Mouse (Mus musculus) heart, adult 2 months (tissue): ENCODE results near the gene Hist1h4c.

Experiments used
- CTCF ChIP-seq: fragments of 200-600 bp; IDR thresholded peaks from 2 replicates; pipeline ENCODE4 v1.8.1; 2022; ENCODE audit warnings: antibody characterized with exemption, mild to moderate bottlenecking, moderate library complexity
- EP300 ChIP-seq: fragments of 200-500 bp; IDR thresholded peaks from 2 replicates; pipeline ENCODE4 v1.6.1; 2011; ENCODE audit warnings: low read depth, low read length, control low read depth; ENCODE audit not compliant: insufficient read depth
- POLR2A ChIP-seq: fragments of 200-500 bp; IDR thresholded peaks from 2 replicates; pipeline ENCODE4 v1.6.1; 2011; ENCODE audit warnings: mild to moderate bottlenecking, low read depth, low read length, control low read depth; ENCODE audit not compliant: insufficient read depth

DNA sequence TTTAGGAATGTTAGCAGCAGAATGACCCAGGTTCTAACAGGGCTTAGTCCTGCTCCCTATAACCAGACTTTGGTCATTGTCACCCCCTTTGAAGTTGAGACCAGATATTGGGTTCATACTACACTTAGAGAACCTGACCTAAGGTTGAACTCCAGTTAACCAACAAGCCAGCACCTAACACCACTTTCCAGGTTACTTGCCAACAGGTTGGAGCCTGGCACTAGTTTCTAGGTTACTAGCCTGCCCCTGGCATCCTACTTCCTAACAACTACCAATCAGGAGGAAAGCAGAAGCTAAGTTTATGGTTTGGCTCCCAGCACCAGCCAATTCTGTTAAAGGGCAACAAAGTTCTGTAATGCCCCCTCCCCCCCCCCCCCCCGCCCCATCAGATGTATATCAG, 27.0 kb upstream of the Hist1h4c start:
- no peak for TF ChIP-seq POLR2A
- no peak for TF ChIP-seq CTCF
- no peak for TF ChIP-seq EP300
